In the genomic region with DNA sequence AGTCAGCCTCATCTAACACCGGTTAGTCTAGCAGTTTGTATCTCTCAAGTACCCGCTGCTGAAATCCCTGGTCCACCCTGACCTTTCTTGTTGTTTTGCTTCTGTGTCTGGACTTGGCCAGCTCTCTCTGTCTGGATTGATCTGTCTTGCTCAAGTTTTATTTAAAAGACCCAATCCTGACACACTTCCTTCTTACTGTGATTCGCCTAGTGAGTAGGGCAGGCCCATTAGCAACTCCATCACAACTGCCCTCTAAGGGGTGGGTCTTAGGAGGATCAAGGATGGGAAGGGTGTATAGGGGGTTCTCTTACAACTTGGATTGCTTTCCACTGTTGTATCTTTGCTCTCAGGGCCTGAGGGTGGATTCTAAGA, we compare ENCODE assay signal across 8 mouse cellular contexts. TPM values are rescaled to one million over a fixed set of nuclear protein-coding genes. Genes with fewer than 3 reads are reported as not detected.
A peak's percentile ranks its signal among the peaks of the same experiment; 100 is the strongest.
DNase-seq lines count a peak whose midpoint lies in the region; ATAC-seq and TF ChIP-seq lines count a peak whose summit lies in the region.

No protein-coding gene starts in this region.

- DNase-seq in cerebellum, adult 9-10 months: peak; percentile 33
- DNase-seq in cerebellum, postnatal 14 days: no peak
- DNase-seq in fibroblast of lung, adult 2 months (ENCODE audit: low read depth): peak; percentile 68
- DNase-seq in hindbrain, postnatal 0 days (ENCODE audit: low spot score): peak; percentile 32
- DNase-seq in MN1 (ENCODE audit: low spot score): no peak
- no peak for DNase-seq in urinary bladder, postnatal 14 days (ENCODE audit: low spot score)

- no peaks in the 10 kb centered on the region for H3K27me3 ChIP-seq in hindbrain, postnatal 0 days (ENCODE audit: insufficient read depth, low read length)
- H3K27me3 ChIP-seq in liver, embryonic 15.5 days: peaks cover 47% of the 10 kb centered on the region
- H3K27me3 ChIP-seq in small intestine, adult 2 months (ENCODE audit: control insufficient read depth, insufficient read depth, low read length): peaks cover 9% of the 10 kb centered on the region; the same call in 1 of the 2 replicates

- no peak for TF ChIP-seq CTCF in hindbrain, postnatal 0 days (IDR thresholded peaks at IDR 0.05; ENCODE audit: low read depth)
- TF ChIP-seq CTCF in small intestine, adult 2 months (IDR thresholded peaks at IDR 0.05; ENCODE audit: extremely low read depth, insufficient read length, insufficient replicate concordance, low read depth, low read length): no peak

- H3K4me1 ChIP-seq in hindbrain, postnatal 0 days (ENCODE audit: insufficient read depth, low read length): 0 out of 2 replicates have a peak, but pooled peaks cover 3% of the 10 kb centered on the region
- H3K4me1 ChIP-seq in liver, embryonic 15.5 days (replicated peaks): peaks cover 9% of the 10 kb centered on the region; the same call in 1 of the 2 replicates
- peaks cover 6% of the 10 kb centered on the region; the same call in 1 of the 2 replicates for H3K4me1 ChIP-seq in small intestine, adult 2 months (ENCODE audit: control insufficient read depth, insufficient read depth, insufficient read length, low read length)

- no peaks in the 10 kb centered on the region for H3K9me3 ChIP-seq in hindbrain, postnatal 0 days (ENCODE audit: low read length)
- no peaks in the 10 kb centered on the region for H3K9me3 ChIP-seq in liver, embryonic 15.5 days (replicated peaks)

- 68% methylated on average over 3 of the region's 3 CpGs for WGBS in hindbrain, postnatal 0 days
- WGBS in liver, embryonic 15.5 days (ENCODE audit: insufficient replicate concordance): 58% methylated on average over 3 of the region's 3 CpGs
- WGBS in small intestine, adult 2 months: 37% methylated on average over 3 of the region's 3 CpGs

- H3K9ac ChIP-seq in hindbrain, postnatal 0 days (replicated peaks; ENCODE audit: low read length): peak overlapping the region; percentile 66; the same call in 1 of the 2 replicates
- H3K9ac ChIP-seq in liver, embryonic 15.5 days: no peak overlapping the region

- no peak for TF ChIP-seq POLR2A in small intestine, adult 2 months (IDR thresholded peaks at IDR 0.05; ENCODE audit: low read depth, low read length)

- no peaks in the 10 kb centered on the region; the same call in 1 of the 2 replicates for H3K36me3 ChIP-seq in hindbrain, postnatal 0 days (ENCODE audit: insufficient read depth, low read length)
- H3K36me3 ChIP-seq in liver, embryonic 15.5 days (replicated peaks): no peaks in the 10 kb centered on the region; the same call in 1 of the 2 replicates
- H3K36me3 ChIP-seq in small intestine, adult 2 months (ENCODE audit: control insufficient read depth, insufficient read depth, low read length): no peaks in the 10 kb centered on the region

- H3K27ac ChIP-seq in hindbrain, postnatal 0 days: peak overlapping the region; percentile 66; the same call in 1 of the 2 replicates
- H3K27ac ChIP-seq in liver, embryonic 15.5 days (replicated peaks): no peak overlapping the region
- H3K27ac ChIP-seq in small intestine, adult 2 months (ENCODE audit: insufficient read depth, low read depth, low read length): 0 out of 2 replicates have a peak overlapping the region, but pooled peaks have one; percentile 32

- peak overlapping the region; percentile 40 for H3K4me3 ChIP-seq in hindbrain, postnatal 0 days (ENCODE audit: low read length)
- peak overlapping the region; percentile 47; the same call in 1 of the 2 replicates for H3K4me3 ChIP-seq in liver, embryonic 15.5 days (replicated peaks)
- no peak overlapping the region for H3K4me3 ChIP-seq in small intestine, adult 2 months (ENCODE audit: low read depth, low read length)

- H3K4me2 ChIP-seq in hindbrain, postnatal 0 days (ENCODE audit: low read depth, low read length): peak overlapping the region; percentile 73
- H3K4me2 ChIP-seq in liver, embryonic 15.5 days: peak overlapping the region; percentile 67

- peak; percentile 81 for ATAC-seq in hindbrain, postnatal 0 days
- ATAC-seq in liver, embryonic 15.5 days (ENCODE audit: insufficient read depth): no peak

RNA-seq across cellular contexts. Expression of a gene that starts 1.0 kb away (rescaled TPM):
- total RNA-seq in hindbrain, postnatal 0 days (2014; rRNA removed): 36.5 and 47.2 TPM in 2 replicates
- 38.6 and 38.9 TPM in 2 replicates for polyA plus RNA-seq in hindbrain, postnatal 0 days (2015; fragmentation: Nextera tagmentation; extraction: Ambion mirVana)
- 9.7 and 10.1 TPM in 2 replicates for polyA plus RNA-seq in liver, embryonic 15.5 days (2015; fragmentation: Nextera tagmentation; extraction: Ambion mirVana)
- 2.4 and 3.4 TPM in 2 replicates for polyA plus RNA-seq in small intestine, adult 2 months (2012; rRNA removed)

RNA-seq across cellular contexts. Expression of a gene that starts 22.6 kb away (rescaled TPM):
- 0.47 and 1.8 TPM in 2 replicates for total RNA-seq in hindbrain, postnatal 0 days (2014; rRNA removed)
- polyA plus RNA-seq in hindbrain, postnatal 0 days (2015; fragmentation: Nextera tagmentation; extraction: Ambion mirVana): 6.7 and 8.1 TPM in 2 replicates
- 0.26 and 0.35 TPM in 2 replicates for polyA plus RNA-seq in liver, embryonic 15.5 days (2015; fragmentation: Nextera tagmentation; extraction: Ambion mirVana)
- polyA plus RNA-seq in small intestine, adult 2 months (2012; rRNA removed): 0.20 TPM in 1 of 2 replicates, not detected in the other

RNA-seq across cellular contexts. Expression of a gene that starts 53.5 kb away (rescaled TPM):
- total RNA-seq in hindbrain, postnatal 0 days (2014; rRNA removed): 38.2 and 50.4 TPM in 2 replicates
- polyA plus RNA-seq in hindbrain, postnatal 0 days (2015; fragmentation: Nextera tagmentation; extraction: Ambion mirVana): 40.4 and 46.8 TPM in 2 replicates
- polyA plus RNA-seq in liver, embryonic 15.5 days (2015; fragmentation: Nextera tagmentation; extraction: Ambion mirVana): 16.4 and 17.6 TPM in 2 replicates
- polyA plus RNA-seq in small intestine, adult 2 months (2012; rRNA removed): 4.0 and 21.1 TPM in 2 replicates

Comparison
In these comparisons a context has a peak if more than half of its experiments do, and no peak if none do; other contexts are left out.
1. DNase-seq: peak in cerebellum, adult 9-10 months (single experiment), fibroblast of lung, adult 2 months (single experiment) and hindbrain, postnatal 0 days (single experiment); none in cerebellum, postnatal 14 days (0 of 2), MN1 (single experiment) and urinary bladder, postnatal 14 days (single experiment).